Mouse (Mus musculus) heart, adult 8-10 months (tissue): ENCODE results near the gene Zg16. TPM values are rescaled to one million over a fixed set of nuclear protein-coding genes. Genes with fewer than 3 reads are reported as not detected.

Experiments used
- DNase-seq: peaks from one replicate; pipeline ENCODE4 v3.0.0; 2022; ENCODE audit warnings: low spot score
- total RNA-seq, 4 experiments: library from RNA; stranded (reverse); gene quantifications; 2 replicates each; pipeline ENCODE4 v1.2.4; 2022

Gene Zg16
- total RNA-seq, 4 experiments from 2014 or later = not detected

GRCm38 (mm10) chr7:127020901-127021562 is 66.1 kb downstream of the Zg16 start, which contains the start of the genes Gm42742 and Prrt2:
Gene Gm42742, minus strand, starts transcription at chr7:127021097.
Gene Prrt2, minus strand, starts transcription at chr7:127021211.
- no peak for DNase-seq

- DNase-seq = no peak
Measured at GRCm38 (mm10) chr7:127020491-127020890, 66.6 kb downstream of the Zg16 start.

GRCm38 (mm10) chr7:127020031-127020430 is 67.1 kb downstream of the Zg16 start:
- no peak for DNase-seq

GRCm38 (mm10) chr7:127019306-127019960 is 67.7 kb downstream of the Zg16 start:
- no peak for DNase-seq

- DNase-seq = no peak
Measured at GRCm38 (mm10) chr7:127018416-127019305, 68.5 kb downstream of the Zg16 start.

GRCm38 (mm10) chr7:127017950-127018345 is 69.2 kb downstream of the Zg16 start:
- DNase-seq = no peak

GRCm38 (mm10) chr7:127016971-127017949 is 69.9 kb downstream of the Zg16 start, which contains the start of gene Pagr1a:
Gene Pagr1a, minus strand, starts transcription at chr7:127017352.
- peak; percentile 97 for DNase-seq

GRCm38 (mm10) chr7:127016486-127016938 is 70.6 kb downstream of the Zg16 start:
- no peak for DNase-seq

- DNase-seq = no peak
Measured at GRCm38 (mm10) chr7:127016481-127016485, 70.8 kb downstream of the Zg16 start, which contains the start of gene Pagr1b. Gene Pagr1b, minus strand, starts transcription at chr7:127016484.

GRCm38 (mm10) chr7:127016081-127016480 is 71.0 kb downstream of the Zg16 start:
- DNase-seq = no peak

GRCm38 (mm10) chr7:127014993-127015392 is 72.1 kb downstream of the Zg16 start:
- DNase-seq = no peak

- peak; percentile 87 for DNase-seq
Measured at GRCm38 (mm10) chr7:127014320-127014719, 72.8 kb downstream of the Zg16 start, which contains the start of gene Mvp. Gene Mvp, minus strand, starts transcription at chr7:127014621.

GRCm38 (mm10) chr7:127013385-127013784 is 73.7 kb downstream of the Zg16 start:
- DNase-seq = no peak

- no peak for DNase-seq
Measured at GRCm38 (mm10) chr7:127012845-127013244, 74.3 kb downstream of the Zg16 start.

GRCm38 (mm10) chr7:127012374-127012773 is 74.8 kb downstream of the Zg16 start:
- no peak for DNase-seq

GRCm38 (mm10) chr7:127011717-127012116 is 75.4 kb downstream of the Zg16 start:
- DNase-seq = no peak

- DNase-seq = no peak
Measured at GRCm38 (mm10) chr7:127011051-127011450, 76.1 kb downstream of the Zg16 start.

GRCm38 (mm10) chr7:127009307-127010085 is 77.6 kb downstream of the Zg16 start:
- no peak for DNase-seq

- peak; percentile 87 for DNase-seq
Measured at GRCm38 (mm10) chr7:127008239-127009019, 78.7 kb downstream of the Zg16 start.
